Mouse (Mus musculus) cerebellum, adult (tissue): ENCODE data around the gene Cers2.
"Not testable (repeated sequence)": the region's sequence is repeated elsewhere in the genome, so short reads cannot be mapped to it uniquely, and the experiment has no call there.

ENCODE experiments used
- ATAC-seq: cut with Nextera tagmentation; 2 replicates; pipeline ENCODE4 v1.9.2; 2017; ENCODE audit warnings: mild to moderate bottlenecking, moderate library complexity, mixed read lengths; ENCODE audit not compliant: insufficient number of reproducible peaks, low FRiP score, low TSS enrichment

Cers2 gene

DNA sequence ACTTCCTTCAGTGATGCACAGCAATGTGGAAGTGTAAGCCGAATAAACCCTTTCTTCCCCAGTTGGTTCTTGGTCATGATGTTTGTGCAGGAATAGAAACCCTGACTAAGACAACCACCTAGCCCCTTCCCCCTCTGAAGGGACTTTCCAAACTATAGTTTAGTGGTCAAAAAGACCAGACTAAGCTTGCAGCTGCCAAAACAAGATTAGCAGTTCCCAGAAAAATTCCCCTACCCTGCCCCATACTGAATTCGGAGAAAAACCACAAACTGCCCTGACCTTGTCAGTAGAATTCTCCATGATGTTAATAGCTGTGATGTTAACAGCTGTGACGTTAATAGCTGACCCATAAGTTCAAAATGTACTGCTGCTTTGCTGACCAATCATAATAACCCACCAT is 45.7 kb downstream of the Cers2 start:
- not testable (repeated sequence) for ATAC-seq

DNA sequence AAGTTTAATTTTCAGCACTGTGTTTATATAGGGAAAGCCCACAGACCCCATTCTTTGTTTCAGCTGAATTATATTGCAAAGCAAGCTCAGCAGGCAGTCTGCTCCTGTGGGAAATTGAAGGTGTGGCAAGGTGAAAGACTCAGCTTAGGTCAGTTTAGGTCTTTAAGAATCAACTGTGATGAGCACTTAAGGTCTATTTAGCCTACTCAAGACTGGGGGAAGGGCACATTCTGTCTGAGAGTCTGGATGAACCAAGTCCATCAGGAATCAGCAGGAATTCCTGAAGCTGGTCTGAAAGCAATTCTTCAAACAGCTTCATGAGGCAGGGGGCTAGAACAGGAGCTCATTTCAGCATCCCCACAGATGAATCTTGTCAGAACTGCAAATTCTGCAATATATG is 55.5 kb downstream of the Cers2 start:
- ATAC-seq, result no peak
